Mouse (Mus musculus): Measurements from ENCODE around the gene Aldh2. TPM values are rescaled to one million over a fixed set of nuclear protein-coding genes. Genes with fewer than 3 reads are reported as not detected.
"Not testable (repeated sequence)": the region's sequence is repeated elsewhere in the genome, so short reads cannot be mapped to it uniquely, and the experiment has no call there.

The Aldh2 gene
- polyA plus RNA-seq, 1 experiment, result 225 TPM

- not testable (repeated sequence) for H3K79me3 ChIP-seq (ENCODE audit: low read depth); H3K79me2 ChIP-seq (ENCODE audit: control insufficient read depth, insufficient read depth); H3K4me3 ChIP-seq (ENCODE audit: insufficient read depth, poor library complexity, severe bottlenecking); H3K36me3 ChIP-seq (ENCODE audit: control insufficient read depth, insufficient read depth); H3ac ChIP-seq (ENCODE audit: control insufficient read depth, insufficient read length, low read depth); H3K27me3 ChIP-seq (ENCODE audit: control insufficient read depth, insufficient read depth, insufficient read length)
- TF ChIP-seq MYOD1 (IDR thresholded peaks at IDR 0.05; ENCODE audit: control insufficient read depth, insufficient read length, low read depth), result peak; percentile 42
Measured at GRCm38 (mm10) chr5:121631106-121631647, 37.6 kb upstream of the Aldh2 start.

DNA sequence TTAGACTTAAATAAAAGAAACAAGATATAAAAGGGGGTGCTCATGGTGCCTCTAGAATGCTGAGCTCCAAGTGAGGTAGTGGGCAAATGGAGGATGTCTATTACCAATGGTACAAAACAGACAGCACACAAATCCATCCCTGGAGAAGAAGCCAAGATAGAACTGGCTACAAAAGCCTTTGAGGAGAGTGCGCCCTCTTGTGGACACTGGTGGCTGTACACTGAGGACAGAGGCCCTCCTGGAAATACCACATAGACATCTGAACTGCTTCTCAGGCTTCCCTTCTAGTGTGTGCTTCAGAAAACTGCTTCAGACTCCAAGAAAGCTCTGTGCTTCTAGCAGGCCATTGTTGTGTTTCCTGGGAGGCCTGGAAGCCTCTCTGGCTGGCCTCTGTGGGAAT is 34.2 kb upstream of the Aldh2 start:
- H3K79me3 ChIP-seq (ENCODE audit: low read depth), result no peaks in the 10 kb centered on the region
- H3ac ChIP-seq (ENCODE audit: control insufficient read depth, insufficient read length, low read depth), result no peak overlapping the region
- H3K27me3 ChIP-seq (ENCODE audit: control insufficient read depth, insufficient read depth, insufficient read length), result no peaks in the 10 kb centered on the region
- no peak overlapping the region for H3K4me3 ChIP-seq (ENCODE audit: insufficient read depth, poor library complexity, severe bottlenecking)
- H3K79me2 ChIP-seq (ENCODE audit: control insufficient read depth, insufficient read depth), result no peaks in the 10 kb centered on the region
- TF ChIP-seq CEBPB (IDR thresholded peaks at IDR 0.05; ENCODE audit: low read depth) (no peak), CTCF (IDR thresholded peaks at IDR 0.05; ENCODE audit: control insufficient read depth, insufficient read depth, insufficient read length) (peak; percentile 57)
- no peaks in the 10 kb centered on the region for H3K36me3 ChIP-seq (ENCODE audit: control insufficient read depth, insufficient read depth)

DNA sequence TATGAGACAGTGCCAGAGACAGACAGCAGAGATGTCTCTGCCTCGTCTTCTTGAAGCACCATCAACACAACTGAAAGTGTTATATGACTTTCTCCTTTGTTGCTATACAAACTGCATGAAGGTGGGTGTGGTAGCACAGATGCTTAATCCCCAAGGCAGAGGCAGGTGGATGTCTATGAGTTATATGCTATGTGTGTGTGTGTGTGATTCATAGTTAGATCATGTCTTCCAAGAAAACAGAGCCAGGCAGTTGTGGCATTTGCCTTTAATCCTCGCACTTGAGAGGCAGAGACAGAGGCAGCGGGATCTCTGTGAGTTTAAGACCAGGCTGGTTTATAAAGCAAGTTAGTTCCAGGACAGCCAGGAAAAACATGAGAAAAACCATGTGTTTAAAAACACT is 29.6 kb upstream of the Aldh2 start:
- peaks cover 17% of the 10 kb centered on the region for H3K79me2 ChIP-seq (ENCODE audit: control insufficient read depth, insufficient read depth)
- no peaks in the 10 kb centered on the region for H3K27me3 ChIP-seq (ENCODE audit: control insufficient read depth, insufficient read depth, insufficient read length)
- H3K4me3 ChIP-seq (ENCODE audit: insufficient read depth, poor library complexity, severe bottlenecking), result no peak overlapping the region
- no peak overlapping the region for H3ac ChIP-seq (ENCODE audit: control insufficient read depth, insufficient read length, low read depth)
- H3K79me3 ChIP-seq (ENCODE audit: low read depth), result peaks cover 8% of the 10 kb centered on the region
- TF ChIP-seq MYOD1 (IDR thresholded peaks at IDR 0.05; ENCODE audit: control insufficient read depth, insufficient read length, low read depth), result peak; percentile 91
- TF ChIP-seq CEBPB (IDR thresholded peaks at IDR 0.05; ENCODE audit: low read depth), result no peak
- TF ChIP-seq USF1 (IDR thresholded peaks at IDR 0.05; ENCODE audit: low read depth), result no peak
- TF ChIP-seq FOSL1 (IDR thresholded peaks at IDR 0.05; ENCODE audit: insufficient read depth, low read length, poor library complexity, severe bottlenecking), result peak; percentile 66
- peaks cover 4% of the 10 kb centered on the region for H3K36me3 ChIP-seq (ENCODE audit: control insufficient read depth, insufficient read depth)

DNA sequence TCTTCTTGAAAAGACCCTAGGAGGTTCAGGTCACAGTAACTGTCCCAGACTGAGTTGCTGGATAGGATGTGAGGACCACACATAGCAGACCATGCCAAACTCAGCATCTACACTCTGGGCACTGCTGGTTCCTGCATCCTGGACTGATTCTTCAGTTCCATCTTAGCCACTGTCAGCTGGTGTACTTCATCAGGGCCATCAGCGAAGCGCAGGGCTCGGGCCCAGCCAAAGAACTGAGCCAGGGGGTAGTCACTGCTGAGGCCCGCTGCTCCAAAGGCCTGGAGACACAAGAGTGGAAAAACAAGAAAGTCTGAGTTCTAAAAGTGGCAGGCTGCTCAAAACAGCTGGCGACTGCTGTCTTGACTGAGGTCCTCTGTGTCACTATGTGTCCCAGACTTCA is 27.5 kb upstream of the Aldh2 start:
- H3K4me3 ChIP-seq (ENCODE audit: insufficient read depth, poor library complexity, severe bottlenecking), result no peak overlapping the region

GRCm38 (mm10) chr5:121618592-121619513 is 25.2 kb upstream of the Aldh2 start, which contains the start of gene Acad12:
Gene Acad12, minus strand, starts transcription at chr5:121618938.
- no peaks in the 10 kb centered on the region for H3K27me3 ChIP-seq (ENCODE audit: control insufficient read depth, insufficient read depth, insufficient read length)
- H3K4me3 ChIP-seq (ENCODE audit: insufficient read depth, poor library complexity, severe bottlenecking), result peak within 1 kb of the TSS; percentile 60
- peak within 1 kb of the TSS; percentile 87 for H3ac ChIP-seq (ENCODE audit: control insufficient read depth, insufficient read length, low read depth)
- peaks cover 17% of the 10 kb centered on the region for H3K79me2 ChIP-seq (ENCODE audit: control insufficient read depth, insufficient read depth)
- H3K79me3 ChIP-seq (ENCODE audit: low read depth), result peaks cover 8% of the 10 kb centered on the region
- peaks cover 4% of the 10 kb centered on the region for H3K36me3 ChIP-seq (ENCODE audit: control insufficient read depth, insufficient read depth)
- TF ChIP-seq USF1 (IDR thresholded peaks at IDR 0.05; ENCODE audit: low read depth), result no peak
- TF ChIP-seq MAX (IDR thresholded peaks at IDR 0.05), result peak; percentile 7

More for the DNA sequence above, 27.5 kb upstream of the Aldh2 start:
- H3K36me3 ChIP-seq (ENCODE audit: control insufficient read depth, insufficient read depth), result peaks cover 4% of the 10 kb centered on the region
- TF ChIP-seq USF1 (IDR thresholded peaks at IDR 0.05; ENCODE audit: low read depth) (no peak), CEBPB (IDR thresholded peaks at IDR 0.05; ENCODE audit: low read depth) (no peak), CTCF (IDR thresholded peaks at IDR 0.05; ENCODE audit: control insufficient read depth, insufficient read depth, insufficient read length) (no peak), MYOD1 (IDR thresholded peaks at IDR 0.05; ENCODE audit: control insufficient read depth, insufficient read length, low read depth) (no peak), MAX (IDR thresholded peaks at IDR 0.05) (no peak), FOSL1 (IDR thresholded peaks at IDR 0.05; ENCODE audit: insufficient read depth, low read length, poor library complexity, severe bottlenecking) (no peak), MYOG (IDR thresholded peaks at IDR 0.05; ENCODE audit: control insufficient read depth, extremely low read depth, insufficient read length) (no peak)
- H3K79me2 ChIP-seq (ENCODE audit: control insufficient read depth, insufficient read depth), result peaks cover 17% of the 10 kb centered on the region
- peaks cover 8% of the 10 kb centered on the region for H3K79me3 ChIP-seq (ENCODE audit: low read depth)
- H3ac ChIP-seq (ENCODE audit: control insufficient read depth, insufficient read length, low read depth), result no peak overlapping the region
- H3K27me3 ChIP-seq (ENCODE audit: control insufficient read depth, insufficient read depth, insufficient read length), result no peaks in the 10 kb centered on the region

- not testable (repeated sequence) for H3K4me3 ChIP-seq (ENCODE audit: insufficient read depth, poor library complexity, severe bottlenecking); H3ac ChIP-seq (ENCODE audit: control insufficient read depth, insufficient read length, low read depth); H3K79me3 ChIP-seq (ENCODE audit: low read depth); H3K36me3 ChIP-seq (ENCODE audit: control insufficient read depth, insufficient read depth); H3K27me3 ChIP-seq (ENCODE audit: control insufficient read depth, insufficient read depth, insufficient read length)
- H3K79me2 ChIP-seq (ENCODE audit: control insufficient read depth, insufficient read depth), result peaks cover 10% of the 10 kb centered on the region
Measured at GRCm38 (mm10) chr5:121614921-121615320, 21.3 kb upstream of the Aldh2 start.

All from C2C12 (cell line).